Mouse (Mus musculus) forebrain, embryonic 13.5 days (tissue): ENCODE measurements around the gene Slc17a5. TPM values are rescaled to one million over a fixed set of nuclear protein-coding genes. Genes with fewer than 3 reads are reported as not detected.
A peak's percentile ranks its signal among the peaks of the same experiment; 100 is the strongest.

Experiments
- ATAC-seq: fragments of 200-750 bp; cut with Nextera tagmentation; 2 replicates; pipeline ENCODE4 v1.8.0; 2017
- H3K27ac ChIP-seq: fragments of 300-500 bp; sonication (generic); 2 replicates; pipeline ENCODE4 v1.5.1; 2015; ENCODE audit warnings: inconsistent platforms, mild to moderate bottlenecking, moderate library complexity
- H3K27me3 ChIP-seq: fragments of 300-500 bp; sonication (generic); 2 replicates; pipeline ENCODE4 v1.6.1; 2015; ENCODE audit warnings: mild to moderate bottlenecking, inconsistent platforms
- H3K36me3 ChIP-seq: fragments of 300-500 bp; sonication (generic); 2 replicates; pipeline ENCODE4 v1.6.1; 2015; ENCODE audit warnings: mild to moderate bottlenecking, inconsistent platforms; ENCODE audit not compliant: poor library complexity, severe bottlenecking
- H3K4me1 ChIP-seq: fragments of 300-500 bp; sonication (generic); 2 replicates; pipeline ENCODE4 v1.6.1; 2015; ENCODE audit warnings: inconsistent platforms
- H3K4me2 ChIP-seq: fragments of 300-500 bp; sonication (generic); 2 replicates; pipeline ENCODE4 v1.6.1; 2015; ENCODE audit warnings: inconsistent platforms, mild to moderate bottlenecking, moderate library complexity
- H3K4me3 ChIP-seq: fragments of 300-500 bp; sonication (generic); 2 replicates; pipeline ENCODE4 v1.5.1; 2015; ENCODE audit warnings: mild to moderate bottlenecking, inconsistent platforms
- H3K9ac ChIP-seq: fragments of 300-500 bp; sonication (generic); 2 replicates; pipeline ENCODE4 v1.6.1; 2015; ENCODE audit warnings: mild to moderate bottlenecking, inconsistent platforms
- H3K9me3 ChIP-seq: fragments of 300-500 bp; sonication (generic); replicated peaks from 2 replicates; pipeline ENCODE4 v1.6.1; 2016; ENCODE audit warnings: inconsistent platforms
- WGBS: fragments of 180-500 bp; shearing (Covaris S2); methylation state at CpG from one replicate; pipeline ENCODE4 v1.1.7; 2015; 5-methylcytosine and 5-hydroxymethylcytosine counted together
- polyA plus RNA-seq: library from polyadenylated mRNA; unstranded; fragments of >200 nt; fragmentation: Nextera tagmentation; extraction: Ambion mirVana; gene quantifications from 2 replicates; pipeline ENCODE4 v1.2.1, GENCODE M21; 2015

Gene Slc17a5
- polyA plus RNA-seq, 1 experiment from 2014 or later: 15.8 TPM

- Histone ChIP-seq H3K4me3 (no peak overlapping the region), H3K27ac (no peak overlapping the region), H3K4me1 (no peaks in the 10 kb centered on the region), H3K9me3 (peaks cover 5% of the 10 kb centered on the region; the same call in 1 of the 2 replicates), H3K9ac (no peak overlapping the region), H3K4me2 (no peak overlapping the region), H3K36me3 (0 out of 2 replicates have a peak, but pooled peaks cover 3% of the 10 kb centered on the region), H3K27me3 (no peaks in the 10 kb centered on the region)
- 95% methylated on average over 5 of the region's 5 CpGs for WGBS
- no peak for ATAC-seq
Measured at GRCm38 (mm10) chr9:78511705-78512104, 76.1 kb downstream of the Slc17a5 start.

GRCm38 (mm10) chr9:78508106-78508786 lies 79.6 kb downstream of the Slc17a5 start:
- Histone ChIP-seq H3K36me3 (0 out of 2 replicates have a peak, but pooled peaks cover 3% of the 10 kb centered on the region), H3K27ac (no peak overlapping the region), H3K27me3 (no peaks in the 10 kb centered on the region), H3K9ac (no peak overlapping the region), H3K4me1 (peaks cover 17% of the 10 kb centered on the region), H3K4me2 (no peak overlapping the region), H3K4me3 (no peak overlapping the region), H3K9me3 (peaks cover 5% of the 10 kb centered on the region; the same call in 1 of the 2 replicates)
- WGBS: 88% methylated on average over 16 of the region's 16 CpGs
- no peak for ATAC-seq

- Histone ChIP-seq H3K4me3 (no peak overlapping the region), H3K9me3 (peaks cover 2% of the 10 kb centered on the region; the same call in 1 of the 2 replicates), H3K4me1 (peaks cover 31% of the 10 kb centered on the region), H3K27ac (no peak overlapping the region), H3K4me2 (no peak overlapping the region), H3K27me3 (no peaks in the 10 kb centered on the region), H3K9ac (no peak overlapping the region), H3K36me3 (0 out of 2 replicates have a peak, but pooled peaks cover 3% of the 10 kb centered on the region)
- ATAC-seq: no peak
- 88% methylated on average over 7 of the region's 7 CpGs for WGBS
Measured at GRCm38 (mm10) chr9:78506722-78507077, 81.1 kb downstream of the Slc17a5 start.

- H3K27ac ChIP-seq: no peak overlapping the region
- H3K27me3 ChIP-seq: no peaks in the 10 kb centered on the region
- ATAC-seq: no peak
- no peak overlapping the region for H3K9ac ChIP-seq
- H3K36me3 ChIP-seq: no peaks in the 10 kb centered on the region
- H3K4me1 ChIP-seq: peaks cover 31% of the 10 kb centered on the region
- H3K9me3 ChIP-seq: no peaks in the 10 kb centered on the region
- H3K4me3 ChIP-seq: no peak overlapping the region
- 87% methylated on average over 11 of the region's 11 CpGs for WGBS
- H3K4me2 ChIP-seq: no peak overlapping the region
Measured at GRCm38 (mm10) chr9:78506002-78506721, 81.7 kb downstream of the Slc17a5 start.

- WGBS: 95% methylated on average over 6 of the region's 6 CpGs
- ATAC-seq: no peak
- H3K4me3 ChIP-seq: no peak overlapping the region
- no peak overlapping the region for H3K4me2 ChIP-seq
- H3K27me3 ChIP-seq: no peaks in the 10 kb centered on the region
- H3K9ac ChIP-seq: no peak overlapping the region
- peaks cover 31% of the 10 kb centered on the region for H3K4me1 ChIP-seq
- H3K36me3 ChIP-seq: no peaks in the 10 kb centered on the region
- no peaks in the 10 kb centered on the region for H3K9me3 ChIP-seq
- H3K27ac ChIP-seq: no peak overlapping the region; the same call in 1 of the 2 replicates
Measured at GRCm38 (mm10) chr9:78505223-78505622, 82.6 kb downstream of the Slc17a5 start.

GRCm38 (mm10) chr9:78504679-78505078 lies 83.2 kb downstream of the Slc17a5 start:
- no peak for ATAC-seq
- H3K9ac ChIP-seq: no peak overlapping the region
- no peaks in the 10 kb centered on the region for H3K36me3 ChIP-seq
- H3K4me1 ChIP-seq: peaks cover 31% of the 10 kb centered on the region
- H3K27ac ChIP-seq: peak overlapping the region; percentile 97
- no peaks in the 10 kb centered on the region for H3K27me3 ChIP-seq
- peak overlapping the region; percentile 42 for H3K4me2 ChIP-seq
- no peaks in the 10 kb centered on the region for H3K9me3 ChIP-seq
- 79% methylated on average over 3 of the region's 3 CpGs for WGBS
- no peak overlapping the region for H3K4me3 ChIP-seq

GRCm38 (mm10) chr9:78504133-78504532 lies 83.7 kb downstream of the Slc17a5 start:
- no peaks in the 10 kb centered on the region for H3K9me3 ChIP-seq
- H3K4me2 ChIP-seq: peak overlapping the region; percentile 42
- H3K36me3 ChIP-seq: no peaks in the 10 kb centered on the region
- no peak overlapping the region for H3K9ac ChIP-seq
- H3K4me1 ChIP-seq: peaks cover 31% of the 10 kb centered on the region
- no peaks in the 10 kb centered on the region for H3K27me3 ChIP-seq
- peak overlapping the region; percentile 97 for H3K27ac ChIP-seq
- no peak overlapping the region for H3K4me3 ChIP-seq
- ATAC-seq: no peak
- WGBS: 62% methylated on average over 4 of the region's 4 CpGs

- H3K4me2 ChIP-seq: peak overlapping the region; percentile 42
- no peak overlapping the region for H3K4me3 ChIP-seq
- H3K4me1 ChIP-seq: peaks cover 31% of the 10 kb centered on the region
- H3K27me3 ChIP-seq: no peaks in the 10 kb centered on the region
- WGBS: 2% methylated on average over 6 of the region's 6 CpGs
- ATAC-seq: peak; percentile 71
- peak overlapping the region; percentile 56 for H3K9ac ChIP-seq
- no peaks in the 10 kb centered on the region for H3K9me3 ChIP-seq
- H3K27ac ChIP-seq: peak overlapping the region; percentile 97
- no peaks in the 10 kb centered on the region for H3K36me3 ChIP-seq
Measured at GRCm38 (mm10) chr9:78503223-78504079, 84.4 kb downstream of the Slc17a5 start.

- Histone ChIP-seq H3K27me3 (no peaks in the 10 kb centered on the region), H3K27ac (no peak overlapping the region), H3K4me1 (peaks cover 31% of the 10 kb centered on the region), H3K9ac (no peak overlapping the region), H3K4me3 (no peak overlapping the region), H3K36me3 (no peaks in the 10 kb centered on the region), H3K9me3 (no peaks in the 10 kb centered on the region), H3K4me2 (no peak overlapping the region)
- ATAC-seq: peak; percentile 72
- WGBS: 34% methylated on average over 4 of the region's 4 CpGs
Measured at GRCm38 (mm10) chr9:78501284-78501683, 86.6 kb downstream of the Slc17a5 start.

- ATAC-seq: no peak
- H3K4me1 ChIP-seq: peaks cover 31% of the 10 kb centered on the region
- no peaks in the 10 kb centered on the region for H3K36me3 ChIP-seq
- WGBS: 85% methylated on average over 3 of the region's 3 CpGs
- no peak overlapping the region for H3K9ac ChIP-seq
- H3K27me3 ChIP-seq: no peaks in the 10 kb centered on the region
- H3K4me2 ChIP-seq: no peak overlapping the region
- H3K9me3 ChIP-seq: no peaks in the 10 kb centered on the region
- no peak overlapping the region for H3K27ac ChIP-seq
- H3K4me3 ChIP-seq: no peak overlapping the region
Measured at GRCm38 (mm10) chr9:78500386-78500785, 87.5 kb downstream of the Slc17a5 start.

- Histone ChIP-seq H3K36me3 (no peaks in the 10 kb centered on the region), H3K4me1 (peaks cover 9% of the 10 kb centered on the region; the same call in 1 of the 2 replicates), H3K9ac (no peak overlapping the region), H3K4me3 (no peak overlapping the region), H3K27ac (no peak overlapping the region), H3K9me3 (no peaks in the 10 kb centered on the region), H3K27me3 (no peaks in the 10 kb centered on the region), H3K4me2 (no peak overlapping the region)
- WGBS: 67% methylated on average over 7 of the region's 7 CpGs
- ATAC-seq: no peak
Measured at GRCm38 (mm10) chr9:78493171-78493570, 94.7 kb downstream of the Slc17a5 start.

- no peak overlapping the region for H3K4me3 ChIP-seq
- WGBS: 92% methylated on average over 3 of the region's 3 CpGs
- no peak overlapping the region for H3K9ac ChIP-seq
- H3K27me3 ChIP-seq: no peaks in the 10 kb centered on the region
- ATAC-seq: no peak
- H3K4me1 ChIP-seq: peaks cover 9% of the 10 kb centered on the region; the same call in 1 of the 2 replicates
- H3K4me2 ChIP-seq: no peak overlapping the region
- H3K9me3 ChIP-seq: no peaks in the 10 kb centered on the region
- H3K27ac ChIP-seq: no peak overlapping the region
- no peaks in the 10 kb centered on the region for H3K36me3 ChIP-seq
Measured at GRCm38 (mm10) chr9:78492254-78492653, 95.6 kb downstream of the Slc17a5 start.
